Mouse (Mus musculus) neural tube, embryonic 15.5 days (tissue): ENCODE results near the gene Aplnr. TPM values are rescaled to one million over a fixed set of nuclear protein-coding genes. Genes with fewer than 3 reads are reported as not detected.
A peak's percentile ranks its signal among the peaks of the same experiment; 100 is the strongest.

ENCODE experiments used
- ATAC-seq: fragments of 200-750 bp; cut with Nextera tagmentation; 2 replicates; pipeline ENCODE4 v1.8.0; 2017; ENCODE audit warnings: mild to moderate bottlenecking, moderate TSS enrichment, moderate library complexity; ENCODE audit not compliant: low FRiP score
- H3K27ac ChIP-seq: fragments of 300-500 bp; sonication (generic); replicated peaks from 2 replicates; pipeline ENCODE4 v1.5.1; 2015; ENCODE audit warnings: mild to moderate bottlenecking, inconsistent platforms
- H3K27me3 ChIP-seq: fragments of 300-500 bp; sonication (generic); replicated peaks from 2 replicates; pipeline ENCODE4 v1.6.1; 2015; ENCODE audit warnings: inconsistent platforms
- H3K36me3 ChIP-seq: fragments of 300-500 bp; sonication (generic); 2 replicates; pipeline ENCODE4 v1.6.1; 2015; ENCODE audit warnings: inconsistent platforms
- H3K4me1 ChIP-seq: fragments of 300-500 bp; sonication (generic); 2 replicates; pipeline ENCODE4 v1.6.1; 2015; ENCODE audit warnings: inconsistent platforms
- H3K4me2 ChIP-seq: fragments of 300-500 bp; sonication (generic); 2 replicates; pipeline ENCODE4 v1.6.1; 2015; ENCODE audit warnings: inconsistent platforms, mild to moderate bottlenecking, moderate library complexity
- H3K4me3 ChIP-seq: fragments of 300-500 bp; sonication (generic); replicated peaks from 2 replicates; pipeline ENCODE4 v1.5.1; 2015; ENCODE audit warnings: mild to moderate bottlenecking, inconsistent platforms
- H3K9ac ChIP-seq: fragments of 300-500 bp; sonication (generic); replicated peaks from 2 replicates; pipeline ENCODE4 v1.6.1; 2015; ENCODE audit warnings: mild to moderate bottlenecking, inconsistent platforms
- H3K9me3 ChIP-seq: fragments of 300-500 bp; sonication (generic); replicated peaks from 2 replicates; pipeline ENCODE4 v1.6.1; 2016; ENCODE audit warnings: inconsistent platforms
- WGBS: fragments of 180-500 bp; shearing (Covaris S2); methylation state at CpG from one replicate; pipeline ENCODE4 v1.1.7; 2015; ENCODE audit warnings: mixed read lengths; 5-methylcytosine and 5-hydroxymethylcytosine counted together
- polyA plus RNA-seq: library from polyadenylated mRNA; unstranded; fragments of >200 nt; fragmentation: Nextera tagmentation; extraction: Ambion mirVana; gene quantifications from 2 replicates; pipeline ENCODE4 v1.2.1, GENCODE M21; 2015

Gene Aplnr
- polyA plus RNA-seq, 1 experiment from 2014 or later: 29.8 TPM

DNA sequence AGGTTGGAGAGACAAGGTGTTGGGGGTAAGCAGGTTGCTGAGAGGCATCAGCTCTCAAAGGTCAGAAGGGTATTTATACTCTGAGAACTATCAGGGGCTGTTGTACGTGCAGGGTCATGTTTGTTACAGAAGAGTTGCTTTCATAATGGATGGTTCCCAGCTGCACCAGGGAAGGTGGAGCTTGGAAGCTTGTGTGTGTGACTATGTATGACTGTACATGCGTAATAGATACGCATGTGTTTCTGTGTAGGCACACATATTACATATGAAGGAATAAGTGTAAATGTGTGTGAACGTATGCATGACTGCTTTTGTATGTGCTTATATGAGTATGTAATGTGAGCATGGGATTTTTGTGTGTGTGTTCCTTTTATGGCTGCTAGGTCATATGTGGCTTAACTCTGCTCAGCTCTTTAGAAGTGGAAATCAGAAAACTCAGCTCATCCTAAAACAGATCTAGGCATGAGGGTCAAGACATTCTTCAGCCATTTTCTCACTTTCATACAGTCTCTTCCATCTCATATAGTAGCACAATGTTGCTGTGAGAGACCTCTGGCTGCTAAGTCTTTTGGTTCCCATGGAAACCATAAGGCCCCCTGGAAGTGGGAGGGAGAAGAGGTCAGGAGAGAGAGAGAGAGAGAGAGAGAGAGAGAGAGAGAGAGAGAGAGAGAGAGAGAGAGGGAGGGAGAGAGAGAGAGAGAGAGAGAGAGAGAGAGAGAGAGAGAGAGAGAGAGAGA is 25.0 kb downstream of the Aplnr start:
- peak; percentile 86 for ATAC-seq
- Histone ChIP-seq H3K4me1 (peaks cover 10% of the 10 kb centered on the region; the same call in 1 of the 2 replicates), H3K4me2 (no peak overlapping the region), H3K27ac (no peak overlapping the region), H3K9ac (no peak overlapping the region), H3K9me3 (no peaks in the 10 kb centered on the region), H3K27me3 (no peaks in the 10 kb centered on the region), H3K36me3 (no peaks in the 10 kb centered on the region), H3K4me3 (no peak overlapping the region)
- 63% methylated on average over 4 of the region's 4 CpGs for WGBS

DNA sequence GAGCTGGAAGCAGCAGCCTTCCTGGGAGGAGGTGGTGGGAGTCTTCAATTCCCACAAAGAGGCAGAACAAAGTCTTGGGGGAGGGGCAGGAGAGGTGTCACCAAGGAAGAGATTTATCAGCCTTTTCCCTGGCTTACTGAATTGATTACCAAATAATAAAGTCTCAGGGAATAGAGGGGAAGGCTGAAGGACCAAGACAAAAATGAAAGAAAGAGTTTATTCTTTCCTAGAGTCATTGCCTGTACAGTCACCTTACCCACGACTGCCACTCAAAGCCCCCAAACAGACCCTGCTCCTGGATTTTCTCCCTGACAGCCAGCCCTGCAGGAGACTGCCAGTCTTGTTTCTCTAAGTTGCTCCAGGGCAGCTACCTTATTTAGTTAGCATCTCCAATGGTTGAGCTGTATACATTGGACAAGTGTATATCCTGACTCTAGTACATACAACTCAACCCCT is 25.6 kb downstream of the Aplnr start:
- no peak overlapping the region for H3K4me2 ChIP-seq
- no peak overlapping the region for H3K4me3 ChIP-seq
- WGBS: 3% methylated on average over 1 of the region's 1 CpGs
- no peak overlapping the region for H3K9ac ChIP-seq
- peak; percentile 45; the same call in 1 of the 2 replicates for ATAC-seq
- H3K4me1 ChIP-seq: peaks cover 10% of the 10 kb centered on the region; the same call in 1 of the 2 replicates
- no peaks in the 10 kb centered on the region for H3K36me3 ChIP-seq
- no peaks in the 10 kb centered on the region for H3K9me3 ChIP-seq
- H3K27ac ChIP-seq: no peak overlapping the region
- H3K27me3 ChIP-seq: no peaks in the 10 kb centered on the region

DNA sequence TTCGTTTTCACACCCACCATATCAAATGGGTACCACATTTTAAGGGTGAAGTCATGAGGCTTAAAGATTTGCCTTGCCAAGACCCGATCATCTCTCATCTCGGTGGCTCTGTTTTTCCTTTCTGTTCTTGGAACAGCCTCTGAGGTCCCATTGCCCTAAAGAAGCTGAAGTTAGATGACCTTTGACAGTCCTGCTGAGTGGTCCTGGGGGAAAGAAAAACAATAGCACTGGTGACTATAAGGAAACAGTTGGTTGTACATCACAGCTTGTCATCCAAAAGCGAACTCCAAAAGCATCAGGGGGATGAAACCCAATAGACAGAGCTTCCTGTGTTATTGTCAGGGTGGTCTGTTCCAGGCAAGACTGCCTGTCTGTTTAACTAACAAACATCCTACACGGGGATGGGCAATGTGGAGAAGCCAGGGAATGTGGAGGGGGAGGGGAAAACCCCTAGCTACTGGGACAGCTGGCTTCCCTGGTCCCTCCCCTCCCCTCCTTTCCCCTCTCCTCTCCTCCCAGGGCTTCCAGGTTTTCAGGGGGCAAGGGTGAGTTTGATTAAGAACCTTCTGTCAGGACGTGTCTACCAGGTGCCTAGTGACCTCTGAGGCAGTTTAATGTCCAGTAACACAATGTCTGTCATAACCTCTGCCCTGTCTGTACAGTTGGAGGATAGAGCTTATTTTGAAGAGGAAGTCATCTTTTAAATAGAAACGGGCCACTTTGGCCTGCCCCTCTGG is 27.5 kb downstream of the Aplnr start:
- H3K9ac ChIP-seq: no peak overlapping the region
- no peak overlapping the region for H3K27ac ChIP-seq
- WGBS: 56% methylated on average over 7 of the region's 7 CpGs
- H3K4me1 ChIP-seq: peaks cover 10% of the 10 kb centered on the region; the same call in 1 of the 2 replicates
- H3K27me3 ChIP-seq: no peaks in the 10 kb centered on the region
- no peak overlapping the region for H3K4me3 ChIP-seq
- H3K36me3 ChIP-seq: no peaks in the 10 kb centered on the region
- no peak for ATAC-seq
- H3K9me3 ChIP-seq: no peaks in the 10 kb centered on the region
- H3K4me2 ChIP-seq: no peak overlapping the region

DNA sequence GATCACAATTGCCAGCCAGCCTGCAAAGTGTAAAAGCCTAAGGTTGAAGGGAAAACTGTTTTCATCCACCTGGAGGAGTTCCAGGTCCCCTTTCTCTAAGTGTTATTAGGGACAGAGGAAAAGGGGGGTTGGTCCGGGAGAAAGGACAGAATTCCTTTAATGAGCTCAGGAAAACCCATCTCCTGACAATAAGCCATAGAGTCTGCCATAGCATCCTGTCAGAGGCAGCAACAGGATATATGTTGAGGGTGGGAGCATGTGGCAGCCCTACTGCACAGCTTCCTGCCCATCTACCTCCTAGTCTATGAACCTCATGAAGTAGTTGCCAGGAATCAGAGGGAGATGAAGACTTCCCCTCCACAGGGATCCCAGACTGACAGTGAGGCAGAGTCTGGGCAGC is 31.6 kb downstream of the Aplnr start:
- Histone ChIP-seq H3K4me2 (no peak overlapping the region), H3K27me3 (no peaks in the 10 kb centered on the region), H3K9me3 (no peaks in the 10 kb centered on the region), H3K36me3 (no peaks in the 10 kb centered on the region), H3K4me3 (no peak overlapping the region), H3K9ac (no peak overlapping the region), H3K27ac (no peak overlapping the region), H3K4me1 (no peaks in the 10 kb centered on the region)
- no peak for ATAC-seq
- 56% methylated on average over 1 of the region's 1 CpGs for WGBS

DNA sequence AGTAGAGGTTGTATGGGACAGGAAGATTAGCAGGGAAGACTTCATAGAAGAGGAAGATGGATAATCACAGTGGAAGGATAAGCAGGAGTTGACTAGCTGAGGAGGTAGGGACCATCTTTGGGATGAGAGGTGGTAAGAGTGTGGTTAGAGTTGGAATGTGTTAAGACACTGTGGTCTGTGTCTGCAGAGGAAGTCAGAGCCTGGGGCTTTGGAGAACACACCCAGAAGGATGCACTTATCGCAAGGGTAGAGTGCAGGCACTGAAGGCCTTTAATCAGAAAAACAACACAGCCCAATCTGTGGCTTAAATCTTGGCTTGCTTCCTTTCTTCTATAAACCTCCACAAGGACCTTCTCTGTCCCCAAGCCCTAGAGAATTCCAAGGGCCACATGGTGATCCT is 32.3 kb downstream of the Aplnr start:
- Histone ChIP-seq H3K36me3 (no peaks in the 10 kb centered on the region), H3K27ac (no peak overlapping the region), H3K9ac (no peak overlapping the region), H3K9me3 (no peaks in the 10 kb centered on the region), H3K4me3 (no peak overlapping the region), H3K4me1 (no peaks in the 10 kb centered on the region), H3K27me3 (no peaks in the 10 kb centered on the region), H3K4me2 (no peak overlapping the region)
- WGBS: 90% methylated on average over 1 of the region's 1 CpGs
- no peak for ATAC-seq

DNA sequence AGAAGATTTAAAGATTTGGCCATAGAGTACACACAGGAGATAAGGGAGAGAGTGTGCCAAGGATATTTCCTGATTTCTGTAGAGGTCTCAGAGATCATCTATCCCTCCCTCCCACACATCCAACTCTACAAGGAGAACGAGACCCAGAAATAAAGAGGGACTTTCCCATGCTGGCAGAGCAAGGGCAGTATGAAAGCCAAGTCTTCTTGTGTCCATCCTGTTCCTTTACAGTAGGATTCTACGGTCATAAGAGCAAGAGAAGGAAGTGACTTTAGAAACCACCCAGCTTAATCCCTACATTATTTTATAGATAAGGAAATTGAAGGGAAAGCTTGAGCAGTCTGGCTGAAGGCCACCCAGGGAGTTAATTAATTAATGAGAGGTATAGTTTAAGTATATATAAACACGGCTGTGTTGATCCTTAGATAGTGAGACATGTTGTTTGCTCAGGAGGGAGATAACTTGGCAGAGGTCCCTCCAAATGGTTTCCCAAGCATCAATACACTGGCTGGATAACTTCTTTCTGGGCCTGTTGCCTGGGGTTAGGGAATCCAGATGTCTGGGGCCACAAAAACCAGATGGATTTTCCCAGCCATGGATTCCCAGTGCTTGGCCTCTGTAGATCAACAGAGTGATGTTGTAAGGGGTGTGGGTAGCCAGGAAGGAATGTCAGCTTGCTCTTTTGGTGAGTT is 36.2 kb downstream of the Aplnr start:
- Histone ChIP-seq H3K4me1 (no peaks in the 10 kb centered on the region), H3K4me3 (no peak overlapping the region), H3K4me2 (no peak overlapping the region), H3K27ac (no peak overlapping the region), H3K9me3 (no peaks in the 10 kb centered on the region), H3K36me3 (no peaks in the 10 kb centered on the region), H3K27me3 (no peaks in the 10 kb centered on the region), H3K9ac (no peak overlapping the region)
- no peak for ATAC-seq
- WGBS: 78% methylated on average over 3 of the region's 3 CpGs

DNA sequence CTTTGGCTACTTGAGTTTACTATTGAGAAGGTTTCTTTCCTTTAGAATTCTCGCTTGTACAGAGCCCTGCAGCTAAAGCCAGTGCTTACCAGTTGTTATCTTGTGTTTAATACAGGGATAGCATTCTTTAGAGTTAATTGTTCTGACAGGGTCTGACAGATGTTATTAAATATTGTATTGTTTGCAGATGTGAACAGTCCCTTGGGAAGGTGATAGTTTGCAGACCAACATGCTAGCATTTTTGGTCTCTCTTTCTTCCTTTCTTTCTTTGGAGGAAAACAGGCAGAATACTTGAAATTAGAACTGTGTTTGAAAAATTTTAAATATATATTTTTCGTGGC is 36.7 kb downstream of the Aplnr start:
- 81% methylated on average over 2 of the region's 2 CpGs for WGBS
- Histone ChIP-seq H3K4me1 (no peaks in the 10 kb centered on the region), H3K36me3 (no peaks in the 10 kb centered on the region), H3K4me3 (no peak overlapping the region), H3K27me3 (no peaks in the 10 kb centered on the region), H3K9me3 (no peaks in the 10 kb centered on the region), H3K9ac (no peak overlapping the region), H3K27ac (no peak overlapping the region), H3K4me2 (no peak overlapping the region)
- no peak for ATAC-seq

DNA sequence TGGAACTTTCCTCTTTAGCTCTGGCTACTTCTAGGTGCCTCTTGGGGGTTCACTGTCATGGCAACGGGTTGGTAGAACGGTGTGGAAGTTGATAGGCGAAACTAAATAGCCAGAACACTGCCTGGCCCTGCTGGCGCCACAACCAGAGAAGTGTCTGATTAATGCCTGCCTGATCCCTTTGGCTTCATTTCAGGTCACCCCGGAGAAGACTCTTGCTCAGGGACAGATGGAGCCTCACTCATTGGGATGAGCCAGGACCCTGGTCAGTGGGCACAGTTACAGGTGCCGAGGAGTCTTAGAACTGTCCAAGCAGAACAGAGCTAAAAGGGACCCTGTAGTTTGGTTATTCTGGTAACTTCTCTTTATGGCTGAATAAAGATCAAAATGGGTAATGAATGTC is 37.5 kb downstream of the Aplnr start:
- WGBS: 54% methylated on average over 6 of the region's 6 CpGs
- Histone ChIP-seq H3K27ac (no peak overlapping the region), H3K4me1 (no peaks in the 10 kb centered on the region), H3K4me2 (no peak overlapping the region), H3K4me3 (no peak overlapping the region), H3K27me3 (no peaks in the 10 kb centered on the region), H3K36me3 (no peaks in the 10 kb centered on the region), H3K9ac (no peak overlapping the region), H3K9me3 (no peaks in the 10 kb centered on the region)
- no peak for ATAC-seq

DNA sequence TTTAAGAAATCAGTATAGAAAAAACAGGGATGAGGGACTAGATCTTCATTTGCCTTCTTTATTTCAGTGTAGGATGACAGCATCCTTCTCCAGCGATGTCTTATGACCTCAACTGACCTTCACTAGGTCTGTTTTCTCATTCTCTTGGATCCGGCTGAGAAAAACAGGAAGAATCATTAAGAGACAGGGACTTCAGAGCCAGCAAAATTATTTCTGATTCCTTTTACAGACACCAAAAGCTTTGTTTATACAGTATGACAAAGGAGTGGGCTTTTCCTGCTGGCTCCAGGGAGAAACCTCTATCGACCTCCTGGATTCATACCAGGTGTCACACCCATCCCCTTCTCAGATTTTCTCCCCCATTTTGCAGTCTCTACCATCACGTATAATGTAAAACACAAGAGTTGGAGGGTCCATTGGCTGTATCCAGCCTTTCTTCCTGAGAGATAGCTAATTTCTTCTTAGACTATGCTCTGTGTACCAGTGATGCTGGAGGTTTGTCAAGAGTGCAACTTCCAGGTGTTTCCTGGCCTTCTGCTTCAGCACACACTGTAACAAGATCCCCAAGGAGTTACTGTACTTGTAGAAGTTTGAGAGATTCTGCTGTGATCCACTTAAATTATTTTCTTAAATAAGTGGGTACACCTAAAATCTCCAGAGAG is 42.2 kb downstream of the Aplnr start:
- WGBS: 80% methylated on average over 4 of the region's 4 CpGs
- H3K4me1 ChIP-seq: no peaks in the 10 kb centered on the region
- H3K36me3 ChIP-seq: no peaks in the 10 kb centered on the region
- no peak overlapping the region for H3K27ac ChIP-seq
- no peaks in the 10 kb centered on the region for H3K27me3 ChIP-seq
- no peaks in the 10 kb centered on the region for H3K9me3 ChIP-seq
- H3K4me2 ChIP-seq: no peak overlapping the region
- no peak overlapping the region for H3K9ac ChIP-seq
- H3K4me3 ChIP-seq: no peak overlapping the region
- no peak for ATAC-seq

DNA sequence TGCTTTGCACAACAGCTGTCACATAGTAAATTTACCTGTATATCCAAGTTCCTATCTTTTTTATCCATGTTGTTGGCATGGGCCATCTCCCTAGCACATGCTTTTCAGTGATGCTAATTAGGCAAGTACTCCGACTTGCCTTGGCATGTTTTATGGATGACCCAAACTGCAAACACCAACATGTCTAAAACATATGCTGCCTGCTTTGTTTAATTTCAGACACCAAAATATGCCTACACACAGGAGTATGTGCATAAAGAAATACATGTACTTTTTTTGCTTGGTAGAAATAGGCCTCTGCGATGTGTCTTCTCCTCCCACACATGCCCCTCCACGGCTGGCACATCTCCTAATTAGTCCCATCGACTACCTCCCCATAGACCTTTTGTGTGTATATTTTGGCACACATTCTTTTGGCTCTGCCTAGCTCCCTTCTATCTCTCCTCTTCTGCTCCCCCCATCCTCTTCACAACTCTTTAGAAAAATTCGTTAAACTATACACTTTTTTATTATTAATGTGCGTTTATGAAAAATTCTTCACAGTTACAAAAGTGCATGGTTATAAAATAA is 51.6 kb downstream of the Aplnr start:
- 84% methylated on average over 6 of the region's 6 CpGs for WGBS
- Histone ChIP-seq H3K27ac (no peak overlapping the region), H3K27me3 (no peaks in the 10 kb centered on the region), H3K9ac (no peak overlapping the region), H3K4me3 (no peak overlapping the region), H3K9me3 (no peaks in the 10 kb centered on the region), H3K36me3 (peaks cover 19% of the 10 kb centered on the region), H3K4me1 (no peaks in the 10 kb centered on the region), H3K4me2 (no peak overlapping the region)
- ATAC-seq: no peak
